Mouse (Mus musculus) heart, adult 2 months (tissue): ENCODE data around the gene Amhr2. TPM values are rescaled to one million over a fixed set of nuclear protein-coding genes. Genes with fewer than 3 reads are reported as not detected.

Experiments
- DNase-seq, 2 experiments: peaks; one replicate each; pipeline ENCODE4 v3.0.0; 2021
- H3K27ac ChIP-seq: fragments of 200-600 bp; 2 replicates; pipeline ENCODE4 v1.8.1; 2022
- H3K27me3 ChIP-seq: fragments of 200-500 bp; 2 replicates; pipeline ENCODE4 v1.6.1; 2012; ENCODE audit warnings: mild to moderate bottlenecking, low read length, inconsistent platforms, mixed read lengths; ENCODE audit not compliant: control insufficient read depth, insufficient read depth
- H3K36me3 ChIP-seq: fragments of 200-500 bp; 2 replicates; pipeline ENCODE4 v1.6.1; 2012; ENCODE audit warnings: low read length, inconsistent platforms; ENCODE audit not compliant: control insufficient read depth, insufficient read depth
- H3K4me1 ChIP-seq: fragments of 200-500 bp; 2 replicates; pipeline ENCODE4 v1.6.1; 2011; ENCODE audit warnings: low read length; ENCODE audit not compliant: control insufficient read depth, insufficient read depth
- H3K4me3 ChIP-seq: fragments of 200-600 bp; 2 replicates; pipeline ENCODE4 v1.8.1; 2022
- H3K79me2 ChIP-seq: fragments of 200-500 bp; replicated peaks from 2 replicates; pipeline ENCODE4 v1.6.1; 2012; ENCODE audit warnings: mild to moderate bottlenecking, inconsistent platforms, low read length, moderate library complexity, mixed read lengths; ENCODE audit not compliant: control insufficient read depth, insufficient read depth
- H3K9ac ChIP-seq: fragments of 200-500 bp; 2 replicates; pipeline ENCODE4 v1.6.1; 2012; ENCODE audit warnings: low read depth, mild to moderate bottlenecking, control low read depth, inconsistent platforms, low read length, mixed read lengths
- CTCF ChIP-seq: fragments of 200-600 bp; IDR thresholded peaks from 2 replicates; pipeline ENCODE4 v1.8.1; 2022; ENCODE audit warnings: antibody characterized with exemption, mild to moderate bottlenecking, moderate library complexity
- EP300 ChIP-seq: fragments of 200-500 bp; IDR thresholded peaks from 2 replicates; pipeline ENCODE4 v1.6.1; 2011; ENCODE audit warnings: low read depth, low read length, control low read depth; ENCODE audit not compliant: insufficient read depth
- POLR2A ChIP-seq: fragments of 200-500 bp; IDR thresholded peaks from 2 replicates; pipeline ENCODE4 v1.6.1; 2011; ENCODE audit warnings: mild to moderate bottlenecking, low read depth, low read length, control low read depth; ENCODE audit not compliant: insufficient read depth
- WGBS: fragments of 180-500 bp; shearing (Covaris S2); methylation state at CpG from one replicate; pipeline ENCODE4 v1.1.7; 2018; 5-methylcytosine and 5-hydroxymethylcytosine counted together
- intact Hi-C: fragments of 180-260 bp; cut with DNase I; formaldehyde crosslinking; loops from one replicate; pipeline ENCODE4 v1.15.1; 2025
- polyA plus RNA-seq: library from polyadenylated mRNA; depleted of rRNA; stranded (reverse); fragments of >200 nt; gene quantifications from 2 replicates; pipeline ENCODE4 v1.2.3, GENCODE M21; 2012
- total RNA-seq, 2 experiments: library from RNA; stranded (reverse); gene quantifications; 2 replicates each; pipeline ENCODE4 v1.2.3; 2021

The Amhr2 gene
- total and polyA plus RNA-seq, 3 experiments = 0.31 to 0.60 (median 0.36) TPM

GRCm38 (mm10) chr15:102402210-102402609, 43.0 kb upstream of the Amhr2 start:
- no peak overlapping the region for H3K4me3 ChIP-seq
- intact Hi-C loops = loop anchor here (10.0 kb wide), 1 partner anchor 297 kb away; the partner anchor contains the start of gene Tns2
- 90% methylated on average over 3 of the region's 3 CpGs for WGBS

DNA sequence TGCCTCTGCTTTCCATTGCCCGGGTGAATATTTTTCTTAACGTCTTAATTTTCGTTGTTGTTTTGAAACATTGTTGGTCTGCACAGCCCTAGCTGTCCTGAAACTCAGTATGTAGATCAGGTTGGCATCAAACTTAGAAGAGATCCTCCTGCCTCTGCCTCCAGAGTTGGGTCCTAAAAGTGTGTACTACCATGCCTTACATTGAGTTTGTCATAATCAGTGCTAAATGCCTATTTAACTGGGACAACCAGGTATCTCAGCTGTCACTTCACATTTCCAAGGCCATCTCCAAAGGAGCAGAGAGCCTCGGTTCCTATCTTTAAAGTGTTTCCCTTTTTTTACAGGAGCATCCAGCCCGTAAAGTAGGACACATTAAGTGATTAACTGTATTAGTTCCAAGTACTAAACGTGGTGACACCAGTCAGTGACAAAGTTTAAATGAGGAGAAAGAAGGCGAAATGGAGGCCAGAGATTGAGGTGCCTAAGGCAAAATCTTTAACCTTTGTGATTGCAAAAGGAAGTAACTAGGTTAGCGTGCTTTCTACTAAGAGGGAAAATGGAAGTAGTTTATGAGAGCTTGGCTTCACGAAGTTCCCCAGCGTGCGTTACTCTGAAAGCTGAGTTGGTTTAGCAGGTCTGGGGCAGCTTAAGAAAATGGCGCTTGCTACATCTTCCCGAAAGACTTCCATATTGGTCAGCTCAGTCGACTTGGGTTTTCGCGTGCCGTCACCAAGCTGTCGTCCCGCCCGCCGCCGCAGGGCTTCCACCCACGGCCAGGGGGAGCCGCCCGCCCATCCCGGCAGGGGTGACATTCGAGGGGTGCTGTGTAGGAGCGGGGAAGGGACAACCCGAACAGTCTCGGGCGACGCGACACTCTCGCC, 40.3 kb upstream of the Amhr2 start:
- WGBS = 13% methylated on average over 34 of the region's 34 CpGs
- Histone ChIP-seq H3K9ac (peak overlapping the region; percentile 87), H3K27ac (peak overlapping the region; percentile 100), H3K4me3 (peak overlapping the region; percentile 67), H3K4me1 (peaks cover 16% of the 10 kb centered on the region), H3K79me2 (no peaks in the 10 kb centered on the region), H3K36me3 (peaks cover 24% of the 10 kb centered on the region), H3K27me3 (no peaks in the 10 kb centered on the region)
- no peak for TF ChIP-seq POLR2A
- TF ChIP-seq EP300 = no peak
- peak; percentile 77 for TF ChIP-seq CTCF
- DNase-seq = peak in 1 of 2 experiments; percentile 17
- intact Hi-C loops = loop anchor here (5.0 to 10.0 kb wide), 2 partner anchors 112 to 300 kb away; partner anchors contain the start of genes Map3k12, Tarbp2 and Tns2

More at GRCm38 (mm10) chr15:102402210-102402609, 43.0 kb upstream of the Amhr2 start:
- no peak for TF ChIP-seq EP300
- no peak for TF ChIP-seq CTCF
- TF ChIP-seq POLR2A = no peak
- no peak for DNase-seq
- H3K79me2 ChIP-seq = no peaks in the 10 kb centered on the region
- no peaks in the 10 kb centered on the region for H3K27me3 ChIP-seq
- no peak overlapping the region for H3K9ac ChIP-seq
- peaks cover 8% of the 10 kb centered on the region for H3K4me1 ChIP-seq
- H3K27ac ChIP-seq = no peak overlapping the region
- peaks cover 12% of the 10 kb centered on the region; the same call in 1 of the 2 replicates for H3K36me3 ChIP-seq

DNA sequence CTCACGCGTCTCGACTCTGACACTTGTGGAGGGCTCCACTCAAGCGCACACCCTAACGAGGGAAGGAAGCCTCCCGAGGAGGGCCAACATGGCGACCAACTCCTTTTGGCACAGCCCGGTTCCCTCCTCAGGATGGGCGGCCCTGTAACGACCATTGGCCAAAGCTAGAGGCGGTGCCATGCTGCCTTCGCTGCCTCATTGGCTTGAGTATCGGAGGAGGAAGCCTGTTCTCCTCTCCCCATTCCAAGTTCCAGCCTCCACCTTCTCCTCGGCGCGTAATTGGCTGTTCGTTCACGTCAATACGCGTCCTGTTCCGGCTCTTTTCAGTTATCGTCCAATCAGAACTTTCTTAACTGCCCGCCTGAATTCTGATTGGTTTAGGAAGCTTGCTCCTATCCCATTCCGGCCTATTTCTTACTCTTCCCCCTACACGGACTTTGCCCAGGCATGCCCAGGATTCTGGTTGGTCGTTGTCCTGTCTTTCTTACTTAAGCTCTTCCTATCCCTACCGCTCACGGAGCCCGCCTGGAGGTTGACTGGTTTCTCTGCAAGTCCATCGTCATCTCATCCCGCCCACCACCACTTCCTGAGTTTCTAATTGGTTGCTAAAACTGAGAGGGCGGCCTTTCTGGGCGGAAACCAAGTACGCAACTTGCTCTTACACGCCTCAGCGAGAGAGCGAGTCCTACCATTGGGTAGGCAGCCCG, 39.5 kb upstream of the Amhr2 start, which contains the start of gene Sp1:
Gene Sp1, plus strand, starts transcription at position 655 of the 707 bp plus-strand sequence.
- Histone ChIP-seq H3K36me3 (peaks cover 27% of the 10 kb centered on the region), H3K4me3 (peak within 1 kb of the TSS; percentile 67), H3K4me1 (peaks cover 13% of the 10 kb centered on the region), H3K9ac (peak within 1 kb of the TSS; percentile 87), H3K79me2 (no peaks in the 10 kb centered on the region), H3K27me3 (no peaks in the 10 kb centered on the region), H3K27ac (peak within 1 kb of the TSS; percentile 100)
- intact Hi-C loops = loop anchor here (5.0 to 10.0 kb wide), 2 partner anchors 112 to 301 kb away; partner anchors contain the start of genes Map3k12, Tarbp2 and Tns2
- DNase-seq = peak; percentile 96 to 99
- TF ChIP-seq POLR2A = peak; percentile 100
- TF ChIP-seq EP300 = peak; percentile 93
- peak; percentile 1 for TF ChIP-seq CTCF
- WGBS = under 1% methylated on average over 38 of the region's 38 CpGs

GRCm38 (mm10) chr15:102406196-102406911, 38.8 kb upstream of the Amhr2 start:
- no peaks in the 10 kb centered on the region for H3K27me3 ChIP-seq
- TF ChIP-seq POLR2A = peak; percentile 51
- no peak for TF ChIP-seq CTCF
- no peak for TF ChIP-seq EP300
- peak overlapping the region; percentile 94 for H3K27ac ChIP-seq
- DNase-seq = peak; percentile 91 to 93
- peak overlapping the region; percentile 62 for H3K4me3 ChIP-seq
- H3K4me1 ChIP-seq = peaks cover 12% of the 10 kb centered on the region
- WGBS = under 1% methylated on average over 38 of the region's 69 CpGs
- H3K79me2 ChIP-seq = no peaks in the 10 kb centered on the region
- peaks cover 31% of the 10 kb centered on the region for H3K36me3 ChIP-seq
- intact Hi-C loops = loop anchor here (5.0 to 10.0 kb wide), 2 partner anchors 111 to 302 kb away; partner anchors contain the start of genes Map3k12, Tarbp2 and Tns2
- peak overlapping the region; percentile 74 for H3K9ac ChIP-seq

DNA sequence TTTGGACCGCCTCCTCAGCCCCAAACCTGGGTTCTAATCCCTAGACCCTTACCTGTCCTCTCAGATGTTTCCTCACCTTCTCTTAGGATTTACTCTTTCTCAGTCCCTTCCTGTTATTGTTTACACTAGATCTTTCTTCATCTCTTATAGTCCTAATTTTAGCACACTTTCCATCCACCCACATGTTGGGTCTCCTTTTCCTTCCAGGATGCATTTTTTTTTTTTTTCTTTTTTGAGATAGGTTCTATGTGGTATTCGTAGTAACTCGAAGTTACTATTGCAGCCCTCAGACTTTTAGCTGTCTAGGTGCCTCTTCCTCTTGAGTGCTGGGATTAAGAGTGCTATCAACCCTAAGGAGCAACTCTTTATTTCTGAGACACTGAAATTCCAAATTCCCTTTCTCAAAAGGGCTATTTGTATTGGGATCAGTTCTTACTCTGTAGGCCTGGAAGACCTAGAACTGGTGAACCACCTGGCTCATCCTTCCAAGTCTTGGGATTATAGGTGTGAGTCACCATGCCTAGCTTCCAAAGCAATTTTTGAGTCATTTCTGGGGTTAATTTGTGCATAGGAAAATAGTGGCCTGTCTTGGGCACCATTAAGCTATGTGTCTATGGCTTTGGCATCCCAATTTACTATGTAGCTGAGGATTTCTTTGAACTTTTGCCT, 38.1 kb upstream of the Amhr2 start:
- intact Hi-C loops = loop anchor here (5.0 to 10.0 kb wide), 2 partner anchors 110 to 302 kb away; partner anchors contain the start of genes Map3k12, Tarbp2 and Tns2
- Histone ChIP-seq H3K79me2 (no peaks in the 10 kb centered on the region), H3K27me3 (no peaks in the 10 kb centered on the region), H3K9ac (peak overlapping the region; percentile 74), H3K4me1 (peaks cover 14% of the 10 kb centered on the region), H3K4me3 (peak overlapping the region; percentile 62), H3K27ac (peak overlapping the region; percentile 94), H3K36me3 (peaks cover 36% of the 10 kb centered on the region)
- DNase-seq = no peak
- 3% methylated on average over 3 of the region's 3 CpGs for WGBS
- TF ChIP-seq CTCF (no peak), EP300 (0 out of 2 replicates have a peak, but pooled peaks have one; percentile 18)
